Mouse (Mus musculus) ES-CJ7 (cell line): ENCODE results near the gene Ubqln4.

Source experiments
- DNase-seq: peaks from one replicate; pipeline ENCODE4 v3.0.0; 2011; ENCODE audit warnings: low read depth, low spot score

Gene Ubqln4

GRCm38 (mm10) chr3:88525021-88525420 lies 28.5 kb upstream of the Ubqln4 start:
- no peak for DNase-seq

DNA sequence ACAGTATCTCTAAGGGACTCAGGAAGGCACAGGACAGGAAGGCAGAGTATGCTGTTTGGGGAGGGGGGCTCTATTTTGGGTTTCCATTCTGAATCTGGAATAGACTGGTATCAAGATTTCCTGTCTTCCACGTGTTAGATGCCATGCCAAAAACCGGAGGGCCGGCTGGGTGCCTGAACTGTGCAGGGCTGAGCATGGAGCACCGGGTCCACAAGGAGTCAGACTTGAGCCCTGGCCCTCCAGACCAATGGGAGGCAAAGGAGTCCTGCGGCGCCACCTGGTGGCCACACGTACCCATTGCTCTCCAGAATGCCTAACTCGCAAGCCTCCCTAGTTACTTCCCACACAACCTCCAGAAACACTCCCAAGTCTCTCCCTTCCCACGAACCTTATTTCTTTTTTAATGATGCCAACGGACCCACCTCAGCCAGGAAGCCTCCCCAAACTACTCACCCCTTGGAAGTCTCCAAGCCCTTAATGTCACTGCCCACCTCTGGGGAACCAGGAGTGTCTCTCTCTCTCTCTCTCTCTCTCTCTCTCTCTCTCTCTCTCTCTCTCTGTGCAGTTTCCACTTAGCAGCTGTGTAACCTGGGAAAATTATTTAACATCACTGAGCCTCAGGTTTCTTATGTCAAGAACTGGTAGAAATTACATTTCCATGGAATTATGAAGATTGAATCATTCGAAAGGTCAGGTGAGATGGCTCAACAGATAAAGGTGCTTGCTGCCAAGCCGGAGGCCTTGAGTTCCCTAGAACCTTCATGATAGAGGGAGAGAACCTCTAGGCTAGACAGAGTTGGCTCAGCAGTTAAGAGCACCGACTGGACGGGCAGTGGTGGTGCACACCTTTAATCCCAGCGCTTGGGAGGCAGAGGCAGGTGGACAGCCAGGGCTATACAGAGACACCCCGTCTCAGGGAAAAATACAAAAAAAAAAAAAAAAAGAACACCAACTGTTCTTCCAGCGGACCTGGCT lies 27.1 kb upstream of the Ubqln4 start:
- DNase-seq = peak; percentile 94

- DNase-seq = no peak
Measured at GRCm38 (mm10) chr3:88527565-88527964, 26.0 kb upstream of the Ubqln4 start.

- DNase-seq = no peak
Measured at GRCm38 (mm10) chr3:88528646-88529045, 24.9 kb upstream of the Ubqln4 start.

DNA sequence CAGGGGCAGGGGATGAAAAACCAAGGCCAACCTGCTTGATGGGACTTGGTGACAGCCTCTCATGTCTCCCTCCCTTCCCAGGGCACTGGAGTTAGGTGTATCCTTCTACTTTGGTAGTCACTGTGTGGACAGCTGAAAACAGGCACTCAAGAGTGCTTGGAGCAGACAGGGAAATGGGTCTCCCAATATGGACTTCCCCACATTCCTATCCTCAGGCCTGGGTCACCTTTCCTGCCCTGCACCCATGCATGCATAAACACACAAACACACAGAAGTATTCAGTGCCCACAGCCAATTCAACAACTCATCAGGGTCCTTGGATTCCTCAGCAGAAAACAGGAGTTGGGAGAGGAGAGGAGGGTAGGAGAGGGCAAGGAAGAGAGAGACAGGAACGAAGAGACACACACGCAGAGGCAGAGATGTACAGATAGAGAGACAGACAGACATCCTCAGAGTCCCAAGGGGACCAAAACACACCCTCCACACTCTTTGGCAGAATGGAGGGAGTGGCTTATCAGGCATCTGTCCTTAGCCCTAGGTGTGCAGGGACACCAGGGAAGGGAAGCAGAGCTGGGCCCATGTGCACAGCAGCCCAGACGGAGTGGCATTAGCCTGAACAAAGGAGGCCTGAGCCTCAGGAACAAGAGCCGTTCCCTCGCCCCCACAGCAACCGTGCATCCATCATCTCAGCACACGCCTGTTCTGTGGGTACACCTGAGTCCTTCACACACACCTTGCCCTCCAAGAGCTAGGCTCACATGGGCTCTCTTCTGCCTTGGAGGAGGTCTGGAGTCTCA lies 24.2 kb upstream of the Ubqln4 start:
- no peak for DNase-seq

GRCm38 (mm10) chr3:88530082-88530864 lies 23.3 kb upstream of the Ubqln4 start:
- DNase-seq = peak; percentile 89

DNA sequence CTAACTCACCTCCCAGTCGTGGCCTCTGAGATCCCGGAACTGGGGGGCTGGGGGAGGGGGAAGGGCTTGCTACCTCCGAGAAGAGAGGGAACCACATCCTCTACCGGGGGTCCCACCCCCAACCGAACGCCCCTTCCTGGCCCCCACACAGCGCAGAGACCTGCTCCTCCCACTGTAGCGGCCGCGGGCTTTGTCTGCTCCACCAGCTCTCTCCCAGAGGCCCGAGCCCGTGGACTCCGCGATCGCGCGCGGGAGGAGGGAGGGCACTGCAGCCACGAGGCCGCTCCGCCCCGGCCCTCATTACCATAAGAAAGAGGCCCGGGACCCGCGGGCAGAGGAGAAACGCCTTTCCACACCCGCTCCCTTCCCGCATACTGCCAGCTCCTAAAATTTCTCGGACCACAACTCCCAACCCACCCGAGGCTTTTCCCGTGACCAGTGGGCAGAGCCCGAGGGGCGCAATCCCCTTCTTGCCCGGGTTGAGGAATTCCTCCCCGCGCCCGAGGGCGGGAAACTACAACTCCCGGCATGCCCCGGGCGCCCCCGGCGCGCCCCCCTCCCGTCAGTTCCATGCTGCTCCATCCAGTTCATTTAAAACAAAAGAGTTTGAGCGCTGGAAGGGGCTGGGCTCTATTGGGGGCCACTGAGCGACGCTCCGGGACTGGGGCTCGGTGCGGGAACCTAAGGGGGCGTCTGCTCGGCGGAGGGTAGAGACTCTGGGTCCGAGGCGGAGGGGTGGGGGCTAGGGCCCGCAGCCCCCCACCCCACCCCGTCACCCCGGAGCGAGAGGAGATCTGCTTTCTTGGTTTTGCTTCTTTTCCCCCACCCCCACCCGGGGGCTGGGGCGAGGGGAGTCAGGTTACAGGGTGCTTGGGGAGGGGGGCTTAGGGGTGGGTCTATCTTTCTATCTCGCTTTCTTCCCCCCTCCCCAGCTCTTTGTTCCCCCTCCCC lies 21.9 kb upstream of the Ubqln4 start:
- peak; percentile 89 for DNase-seq

DNA sequence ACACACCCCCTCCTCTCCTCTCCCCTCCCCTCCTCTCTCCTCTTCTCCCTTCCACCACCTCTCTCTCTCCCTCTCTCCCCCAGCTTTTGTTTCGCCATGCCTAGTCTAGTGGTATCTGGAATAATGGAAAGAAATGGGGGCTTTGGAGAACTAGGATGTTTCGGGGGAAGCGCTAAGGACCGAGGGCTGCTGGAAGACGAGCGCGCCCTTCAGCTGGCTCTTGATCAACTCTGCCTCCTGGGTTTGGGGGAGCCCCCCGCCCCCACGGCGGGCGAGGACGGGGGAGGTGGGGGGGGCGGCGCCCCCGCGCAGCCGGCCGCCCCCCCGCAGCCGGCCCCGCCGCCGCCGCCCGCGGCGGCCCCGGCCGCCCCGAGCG lies 21.3 kb upstream of the Ubqln4 start, which contains the start of gene Mex3a:
Mex3a (plus strand) TSS at position 97 of the 376 bp plus-strand sequence.
- DNase-seq = no peak

DNA sequence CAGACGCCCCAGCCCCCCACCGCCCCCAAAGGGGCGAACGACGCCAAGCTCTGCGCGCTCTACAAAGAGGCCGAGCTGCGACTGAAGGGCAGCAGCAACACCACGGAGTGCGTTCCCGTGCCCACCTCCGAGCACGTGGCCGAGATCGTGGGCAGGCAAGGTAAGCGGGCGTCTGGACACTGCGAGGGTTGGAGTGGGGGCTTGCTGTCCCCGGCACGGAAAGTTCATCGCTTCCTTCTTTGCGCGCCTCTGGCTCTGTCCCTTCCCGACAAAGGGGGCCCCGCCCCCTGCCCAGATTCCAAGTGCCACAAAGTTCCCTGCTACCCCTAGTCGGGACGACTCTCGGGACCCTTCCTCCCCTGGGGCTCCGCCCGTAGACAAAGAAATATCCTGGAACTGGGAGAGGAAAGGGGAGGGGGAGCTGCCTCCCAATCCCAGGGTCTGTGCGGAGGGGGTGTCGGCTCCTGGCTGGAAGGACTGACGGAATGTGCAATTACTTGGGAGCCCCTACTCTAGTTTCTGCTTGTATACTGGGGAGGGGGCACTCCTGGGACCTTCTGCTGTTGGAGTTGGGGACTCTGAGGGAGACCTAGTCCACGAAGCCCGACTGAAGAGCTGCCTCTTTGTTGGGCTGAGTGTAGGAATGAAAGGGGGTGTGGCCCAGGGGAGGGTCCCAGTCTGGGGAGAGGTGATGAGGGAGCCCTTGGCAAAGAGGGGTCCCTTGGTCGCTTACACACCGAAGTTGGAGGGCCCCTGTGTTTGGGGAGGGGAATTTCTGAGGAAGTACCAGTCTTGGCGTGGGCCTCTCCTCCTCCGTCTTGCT lies 20.7 kb upstream of the Ubqln4 start:
- DNase-seq = peak; percentile 74

GRCm38 (mm10) chr3:88533706-88534105 lies 19.9 kb upstream of the Ubqln4 start:
- no peak for DNase-seq

- no peak for DNase-seq
Measured at GRCm38 (mm10) chr3:88535005-88535404, 18.6 kb upstream of the Ubqln4 start.

- no peak for DNase-seq
Measured at GRCm38 (mm10) chr3:88535527-88535926, 18.0 kb upstream of the Ubqln4 start.

GRCm38 (mm10) chr3:88536103-88536930 lies 17.2 kb upstream of the Ubqln4 start:
- DNase-seq = peak; percentile 71

GRCm38 (mm10) chr3:88537146-88537545 lies 16.4 kb upstream of the Ubqln4 start:
- DNase-seq = no peak

DNA sequence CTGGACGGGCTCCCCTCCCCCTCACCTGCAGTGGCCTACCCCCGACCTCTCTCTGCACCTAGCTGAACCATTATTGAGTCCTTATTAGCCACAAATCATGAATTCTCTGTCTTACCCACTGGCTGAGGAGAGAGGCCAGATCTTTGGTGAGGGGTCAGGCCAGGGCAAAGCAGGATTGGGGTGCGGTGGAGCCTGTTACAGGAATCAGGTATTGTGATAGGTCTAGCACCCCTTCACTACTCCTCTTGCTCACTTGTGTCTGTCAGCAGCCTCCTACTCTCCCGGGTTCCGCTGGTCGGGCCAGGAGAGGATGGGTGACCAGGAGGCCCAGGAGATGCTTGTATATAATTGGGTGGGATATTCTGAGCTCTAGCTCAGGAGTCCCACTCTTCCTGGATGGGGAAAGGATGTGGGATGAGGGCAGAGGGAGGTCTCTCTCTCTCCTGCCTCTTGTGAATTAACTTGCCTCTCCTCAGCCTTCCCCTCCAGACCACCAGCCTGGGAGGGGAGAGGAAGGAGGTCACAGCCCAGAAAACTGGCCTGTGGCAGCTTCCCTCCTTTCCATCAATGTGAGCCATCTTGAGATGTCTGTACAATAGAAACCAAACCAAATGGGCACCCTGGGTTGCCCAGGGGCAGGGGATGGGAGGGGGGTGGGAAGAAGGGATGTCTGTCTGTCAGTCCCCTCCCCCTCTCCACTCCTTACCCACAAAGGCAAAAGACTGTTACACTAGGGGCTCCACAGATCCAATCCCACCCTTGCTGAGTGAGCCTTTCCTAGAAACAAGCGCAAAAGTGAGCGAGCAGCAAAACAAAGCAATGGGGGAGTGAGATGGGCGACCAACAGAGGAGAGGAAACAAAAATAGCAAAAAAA lies 15.1 kb upstream of the Ubqln4 start:
- no peak for DNase-seq

- DNase-seq = no peak
Measured at GRCm38 (mm10) chr3:88539397-88539796, 14.2 kb upstream of the Ubqln4 start.

DNA sequence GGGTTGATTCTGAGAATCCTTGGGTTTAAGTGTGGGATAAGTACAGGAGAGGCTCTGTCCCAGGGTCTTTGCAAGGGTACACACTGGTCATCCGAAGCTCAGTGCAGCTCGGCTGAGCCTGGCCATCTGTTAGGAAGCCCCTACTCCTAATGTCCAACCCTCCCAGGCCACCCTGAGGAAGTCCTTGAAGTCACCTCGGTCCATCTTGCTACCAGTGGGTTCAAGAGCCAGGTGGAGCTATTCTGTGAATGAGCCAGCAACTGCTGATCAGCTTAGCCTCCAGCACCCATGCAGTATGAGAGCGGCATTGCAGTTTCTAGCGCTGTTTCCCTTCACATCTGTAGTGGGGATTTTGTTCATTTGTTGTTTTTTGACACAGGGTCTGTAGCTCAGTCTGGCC lies 13.5 kb upstream of the Ubqln4 start:
- DNase-seq = no peak
